Mouse (Mus musculus) intestine, postnatal 0 days (tissue): ENCODE results near the gene Dnhd1. TPM values are rescaled to one million over a fixed set of nuclear protein-coding genes. Genes with fewer than 3 reads are reported as not detected.

Source experiments
- ATAC-seq: fragments of 200-750 bp; cut with Nextera tagmentation; 2 replicates; pipeline ENCODE4 v1.8.0; 2017; ENCODE audit warnings: mild to moderate bottlenecking, moderate TSS enrichment, moderate library complexity
- H3K27ac ChIP-seq: fragments of 300-500 bp; sonication (generic); 2 replicates; pipeline ENCODE4 v1.5.1; 2014; ENCODE audit warnings: mild to moderate bottlenecking, low read depth, low read length, moderate library complexity
- H3K27me3 ChIP-seq: fragments of 300-500 bp; sonication (generic); replicated peaks from 2 replicates; pipeline ENCODE4 v1.6.1; 2014; ENCODE audit warnings: low read length, mixed read lengths; ENCODE audit not compliant: control insufficient read depth, insufficient read depth
- H3K36me3 ChIP-seq: fragments of 300-500 bp; sonication (generic); 2 replicates; pipeline ENCODE4 v1.6.1; 2014; ENCODE audit warnings: mild to moderate bottlenecking, moderate library complexity; ENCODE audit not compliant: control insufficient read depth, insufficient read depth
- H3K4me1 ChIP-seq: fragments of 300-500 bp; sonication (generic); replicated peaks from 2 replicates; pipeline ENCODE4 v1.6.1; 2014; ENCODE audit warnings: antibody characterized with exemption, low read length, mixed read lengths; ENCODE audit not compliant: control insufficient read depth, insufficient read depth
- H3K4me2 ChIP-seq: fragments of 300-500 bp; sonication (generic); replicated peaks from 2 replicates; pipeline ENCODE4 v1.6.1; 2014; ENCODE audit warnings: low read depth, mild to moderate bottlenecking, moderate library complexity
- H3K4me3 ChIP-seq: fragments of 300-500 bp; sonication (generic); 2 replicates; pipeline ENCODE4 v1.5.1; 2014; ENCODE audit warnings: low read depth, low read length
- H3K9ac ChIP-seq: fragments of 300-500 bp; sonication (generic); 2 replicates; pipeline ENCODE4 v1.6.1; 2014; ENCODE audit warnings: mild to moderate bottlenecking, low read depth, low read length
- H3K9me3 ChIP-seq: fragments of 300-500 bp; sonication (generic); 2 replicates; pipeline ENCODE4 v1.6.1; 2016; ENCODE audit warnings: mixed run types; ENCODE audit not compliant: control insufficient read depth
- CTCF ChIP-seq: sonication (generic); IDR thresholded peaks from 2 replicates; pipeline ENCODE4 v1.5.1; 2016; ENCODE audit warnings: low read depth, mild to moderate bottlenecking, control low read depth, antibody characterized with exemption, moderate library complexity
- WGBS: fragments of 180-500 bp; shearing (Covaris S2); extraction: QIAGEN DNeasy Blood & Tissue Kit; methylation state at CpG from one replicate; pipeline ENCODE4 v1.1.7; 2014; 5-methylcytosine and 5-hydroxymethylcytosine counted together
- polyA plus RNA-seq: library from polyadenylated mRNA; unstranded; fragments of >200 nt; fragmentation: Nextera tagmentation; extraction: Ambion mirVana; gene quantifications from 2 replicates; pipeline ENCODE4 v1.2.1, GENCODE M21; 2015

Gene Dnhd1
- polyA plus RNA-seq, 1 experiment from 2014 or later: 0.09 TPM

- peaks cover 66% of the 10 kb centered on the region for H3K36me3 ChIP-seq
- 77% methylated on average over 6 of the region's 6 CpGs for WGBS
- ATAC-seq: no peak
- H3K4me2 ChIP-seq: no peak overlapping the region
- H3K9ac ChIP-seq: no peak overlapping the region
- no peak overlapping the region for H3K27ac ChIP-seq
- H3K9me3 ChIP-seq: no peaks in the 10 kb centered on the region
- H3K4me1 ChIP-seq: no peaks in the 10 kb centered on the region
- no peak for TF ChIP-seq CTCF
- H3K27me3 ChIP-seq: no peaks in the 10 kb centered on the region
- H3K4me3 ChIP-seq: no peak overlapping the region
These were observed 34.1 kb upstream of the Dnhd1 start for GRCm38 (mm10) chr7:105616561-105616960.

GRCm38 (mm10) chr7:105617810-105618209 lies 32.8 kb upstream of the Dnhd1 start:
- Histone ChIP-seq H3K9me3 (no peaks in the 10 kb centered on the region), H3K27ac (no peak overlapping the region; the same call in 1 of the 2 replicates), H3K4me1 (no peaks in the 10 kb centered on the region), H3K36me3 (peaks cover 58% of the 10 kb centered on the region), H3K27me3 (no peaks in the 10 kb centered on the region), H3K9ac (no peak overlapping the region), H3K4me3 (no peak overlapping the region), H3K4me2 (no peak overlapping the region)
- no peak for ATAC-seq
- TF ChIP-seq CTCF: no peak
- WGBS: 97% methylated on average over 22 of the region's 22 CpGs

GRCm38 (mm10) chr7:105619701-105620100 lies 30.9 kb upstream of the Dnhd1 start:
- Histone ChIP-seq H3K27ac (no peak overlapping the region), H3K9ac (no peak overlapping the region), H3K36me3 (peaks cover 61% of the 10 kb centered on the region), H3K4me2 (no peak overlapping the region), H3K4me1 (no peaks in the 10 kb centered on the region), H3K9me3 (no peaks in the 10 kb centered on the region), H3K4me3 (no peak overlapping the region), H3K27me3 (no peaks in the 10 kb centered on the region)
- no peak for ATAC-seq
- TF ChIP-seq CTCF: no peak
- WGBS: 41% methylated on average over 3 of the region's 3 CpGs

- no peaks in the 10 kb centered on the region for H3K4me1 ChIP-seq
- H3K9me3 ChIP-seq: no peaks in the 10 kb centered on the region
- H3K27ac ChIP-seq: no peak overlapping the region
- no peaks in the 10 kb centered on the region for H3K27me3 ChIP-seq
- no peak overlapping the region for H3K4me3 ChIP-seq
- ATAC-seq: no peak
- TF ChIP-seq CTCF: no peak
- no peak overlapping the region for H3K4me2 ChIP-seq
- H3K9ac ChIP-seq: no peak overlapping the region
- 76% methylated on average over 4 of the region's 4 CpGs for WGBS
- peaks cover 57% of the 10 kb centered on the region for H3K36me3 ChIP-seq
These were observed 29.6 kb upstream of the Dnhd1 start for GRCm38 (mm10) chr7:105621053-105621452.

GRCm38 (mm10) chr7:105621646-105622292 lies 28.9 kb upstream of the Dnhd1 start:
- Histone ChIP-seq H3K27me3 (no peaks in the 10 kb centered on the region), H3K4me3 (no peak overlapping the region), H3K4me1 (no peaks in the 10 kb centered on the region), H3K27ac (no peak overlapping the region), H3K9me3 (no peaks in the 10 kb centered on the region), H3K4me2 (no peak overlapping the region), H3K36me3 (peaks cover 53% of the 10 kb centered on the region), H3K9ac (no peak overlapping the region)
- 71% methylated on average over 8 of the region's 8 CpGs for WGBS
- no peak for TF ChIP-seq CTCF
- no peak for ATAC-seq

GRCm38 (mm10) chr7:105625397-105625796 lies 25.2 kb upstream of the Dnhd1 start:
- Histone ChIP-seq H3K27me3 (no peaks in the 10 kb centered on the region), H3K9ac (no peak overlapping the region), H3K9me3 (no peaks in the 10 kb centered on the region), H3K27ac (no peak overlapping the region), H3K36me3 (peaks cover 21% of the 10 kb centered on the region), H3K4me1 (no peaks in the 10 kb centered on the region), H3K4me3 (no peak overlapping the region), H3K4me2 (no peak overlapping the region)
- 88% methylated on average over 6 of the region's 6 CpGs for WGBS
- no peak for TF ChIP-seq CTCF
- ATAC-seq: 0 out of 2 replicates have a peak, but pooled peaks have one; percentile 13
